Mouse (Mus musculus): ENCODE data around the gene Bysl. TPM values are rescaled to one million over a fixed set of nuclear protein-coding genes. Genes with fewer than 3 reads are reported as not detected.
"Not testable (repeated sequence)": the region's sequence is repeated elsewhere in the genome, so short reads cannot be mapped to it uniquely, and the experiment has no call there.

The Bysl gene
- total and polyA plus RNA-seq, 3 experiments, result 8.1 to 35.2 (median 11.3) TPM

DNA sequence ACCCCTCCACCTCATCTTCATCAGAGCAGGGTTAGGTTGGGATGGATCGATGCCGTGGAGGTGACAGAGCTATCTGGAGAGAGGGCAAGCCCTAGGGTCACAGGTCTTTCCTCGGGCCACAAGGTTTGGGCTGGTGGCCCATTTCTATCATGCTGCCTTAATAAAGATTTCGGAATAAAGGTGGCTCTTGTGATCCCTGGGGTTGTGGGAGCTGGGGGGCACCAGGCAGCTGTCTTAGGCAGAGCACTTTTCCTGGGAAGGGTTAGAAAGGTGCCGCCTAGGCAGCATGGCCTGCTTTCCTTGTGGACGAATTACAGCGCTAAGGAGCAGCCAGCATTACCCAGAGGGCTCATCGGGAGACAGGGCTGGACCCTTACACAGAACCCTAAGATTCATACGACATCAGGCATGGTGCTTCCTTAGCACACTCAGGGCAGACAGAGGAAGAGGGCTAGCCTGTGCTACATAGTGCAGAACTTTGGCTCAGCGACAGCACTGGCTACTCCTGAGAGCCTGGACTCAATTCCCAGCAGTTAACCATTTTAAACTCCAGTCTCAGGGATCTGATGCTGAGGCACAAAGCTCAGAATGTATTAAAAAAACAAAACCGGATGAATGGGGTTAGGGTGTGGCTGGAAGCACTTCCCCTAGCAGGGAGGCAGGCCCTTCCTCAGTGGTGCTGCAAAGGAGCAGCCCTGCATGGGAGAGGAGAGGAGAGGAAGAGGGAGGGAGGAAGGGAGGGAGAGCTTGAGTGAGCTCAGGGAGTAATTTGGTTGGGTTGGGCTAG, 11.6 kb downstream of the Bysl start:
- peaks cover 92% of the 10 kb centered on the region for H3K36me3 ChIP-seq (replicated peaks)
- H3K4me1 ChIP-seq (ENCODE audit: insufficient read depth, low read depth, low read length), result peaks cover 70% of the 10 kb centered on the region
- DNase-seq (ENCODE audit: low spot score) (peak; percentile 67), ATAC-seq (ENCODE audit: extremely low read depth, insufficient number of reproducible peaks, low FRiP score, poor library complexity, severe bottlenecking) (peak; percentile 19; the same call in 1 of the 2 replicates)
- H3K9me3 ChIP-seq (replicated peaks), result no peaks in the 10 kb centered on the region
- TF ChIP-seq CTCF (IDR thresholded peaks at IDR 0.05; ENCODE audit: low read depth, low read length), result no peak
- TF ChIP-seq GATA1 (IDR thresholded peaks at IDR 0.05; ENCODE audit: borderline replicate concordance, low read length), result no peak
- TF ChIP-seq POLR2AphosphoS5 (IDR thresholded peaks at IDR 0.05; ENCODE audit: insufficient replicate concordance, low read depth, low read length), result no peak
- no peak for TF ChIP-seq GATA2 (IDR thresholded peaks at IDR 0.05; ENCODE audit: borderline replicate concordance, low read depth, low read length)
- TF ChIP-seq TAL1 (conservative IDR thresholded peaks at IDR 0.05; ENCODE audit: low read depth, low read length), result no peak
- no peaks in the 10 kb centered on the region for H3K27me3 ChIP-seq (ENCODE audit: insufficient read depth, low read length)
- H3K4me3 ChIP-seq (ENCODE audit: low read depth, low read length), result peak overlapping the region; percentile 49; the same call in 1 of the 2 replicates

DNA sequence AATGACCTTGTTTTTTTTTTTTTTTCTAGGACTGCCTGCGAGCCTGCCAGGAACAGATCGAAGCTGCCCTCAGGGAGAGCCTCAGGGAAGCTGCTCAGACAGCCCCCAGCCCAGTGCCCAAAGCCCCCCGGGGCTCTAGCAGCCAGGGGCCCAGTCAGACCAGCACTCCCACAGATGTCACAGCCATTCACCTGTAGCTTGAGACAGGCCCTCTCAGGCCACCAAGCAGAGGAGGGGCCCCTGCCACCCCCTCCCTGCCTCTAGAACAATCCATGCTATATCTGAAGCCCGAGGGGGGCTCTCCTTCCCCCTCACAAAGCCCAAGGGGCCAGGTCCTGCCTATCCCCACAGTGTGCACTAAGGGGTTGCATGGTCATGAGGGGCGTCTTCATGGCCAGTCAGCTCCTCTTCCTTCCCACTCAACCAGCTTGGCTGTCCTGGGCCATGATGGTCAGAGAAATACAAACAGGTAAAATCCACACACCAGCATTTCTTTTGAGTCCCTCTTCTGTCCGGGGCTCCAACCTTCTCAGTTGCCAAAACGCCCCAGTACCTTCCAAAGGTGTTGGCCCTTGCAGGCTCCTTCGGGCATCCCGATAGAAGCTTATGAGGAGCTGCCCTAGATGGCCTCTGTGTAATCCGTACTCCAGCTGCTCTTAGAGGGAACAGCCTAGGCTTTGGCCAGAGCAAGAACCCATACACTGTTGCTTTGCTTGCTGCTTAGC, 12.6 kb downstream of the Bysl start:
- H3K36me3 ChIP-seq (replicated peaks), result peaks cover 84% of the 10 kb centered on the region
- not testable (repeated sequence) for ATAC-seq (ENCODE audit: extremely low read depth, insufficient number of reproducible peaks, low FRiP score, poor library complexity, severe bottlenecking); H3K9me3 ChIP-seq (replicated peaks); DNase-seq (ENCODE audit: low spot score); H3K27me3 ChIP-seq (ENCODE audit: insufficient read depth, low read length)
- H3K4me1 ChIP-seq (ENCODE audit: insufficient read depth, low read depth, low read length), result peaks cover 72% of the 10 kb centered on the region
- peak overlapping the region; percentile 61; the same call in 1 of the 2 replicates for H3K4me3 ChIP-seq (ENCODE audit: low read depth, low read length)

DNA sequence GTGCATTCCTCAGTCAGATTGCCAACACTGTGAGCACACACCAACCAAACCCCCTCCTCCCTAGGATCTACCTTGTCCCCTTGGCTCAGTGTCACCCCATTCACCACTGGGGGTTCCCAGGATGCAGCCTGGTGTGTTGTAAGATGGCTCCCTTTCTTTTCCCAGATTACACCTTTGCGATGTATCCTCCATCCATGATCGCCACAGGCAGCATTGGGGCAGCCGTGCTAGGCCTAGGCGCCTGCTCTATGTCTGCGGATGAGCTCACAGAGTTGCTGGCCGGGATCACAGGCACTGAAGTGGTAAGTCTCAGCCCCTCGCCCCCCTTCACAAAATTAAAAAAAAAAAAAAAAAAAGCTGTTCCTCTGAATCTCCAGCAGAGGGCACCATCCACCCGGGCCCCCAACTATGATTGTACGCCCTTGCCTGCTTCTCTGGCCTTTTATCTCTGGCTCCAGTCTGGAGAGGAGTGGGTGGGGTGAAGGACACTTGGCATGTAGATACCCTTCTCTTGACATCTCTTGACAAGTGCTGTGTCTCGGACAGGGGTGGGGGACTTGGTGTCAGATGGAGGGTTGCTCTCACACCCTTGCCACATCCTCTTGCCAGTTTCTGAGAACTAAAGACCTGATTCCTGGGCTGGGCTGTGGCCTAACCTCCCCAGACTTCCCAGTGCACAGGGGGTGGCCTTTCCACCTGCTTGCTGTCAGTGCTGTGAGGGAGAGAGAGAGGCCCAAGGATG, 13.3 kb downstream of the Bysl start:
- ATAC-seq (ENCODE audit: extremely low read depth, insufficient number of reproducible peaks, low FRiP score, poor library complexity, severe bottlenecking) (peak; percentile 42), DNase-seq (ENCODE audit: low spot score) (peak; percentile 86)
- no peaks in the 10 kb centered on the region for H3K9me3 ChIP-seq (replicated peaks)
- TF ChIP-seq GATA1 (IDR thresholded peaks at IDR 0.05; ENCODE audit: borderline replicate concordance, low read length) (no peak), GATA2 (IDR thresholded peaks at IDR 0.05; ENCODE audit: borderline replicate concordance, low read depth, low read length) (no peak), CTCF (IDR thresholded peaks at IDR 0.05; ENCODE audit: low read depth, low read length) (peak; percentile 51), TAL1 (conservative IDR thresholded peaks at IDR 0.05; ENCODE audit: low read depth, low read length) (peak; percentile 70), POLR2AphosphoS5 (IDR thresholded peaks at IDR 0.05; ENCODE audit: insufficient replicate concordance, low read depth, low read length) (no peak)
- peaks cover 73% of the 10 kb centered on the region for H3K4me1 ChIP-seq (ENCODE audit: insufficient read depth, low read depth, low read length)
- peaks cover 80% of the 10 kb centered on the region for H3K36me3 ChIP-seq (replicated peaks)
- peak overlapping the region; percentile 92; the same call in 1 of the 2 replicates for H3K4me3 ChIP-seq (ENCODE audit: low read depth, low read length)
- no peaks in the 10 kb centered on the region for H3K27me3 ChIP-seq (ENCODE audit: insufficient read depth, low read length)

DNA sequence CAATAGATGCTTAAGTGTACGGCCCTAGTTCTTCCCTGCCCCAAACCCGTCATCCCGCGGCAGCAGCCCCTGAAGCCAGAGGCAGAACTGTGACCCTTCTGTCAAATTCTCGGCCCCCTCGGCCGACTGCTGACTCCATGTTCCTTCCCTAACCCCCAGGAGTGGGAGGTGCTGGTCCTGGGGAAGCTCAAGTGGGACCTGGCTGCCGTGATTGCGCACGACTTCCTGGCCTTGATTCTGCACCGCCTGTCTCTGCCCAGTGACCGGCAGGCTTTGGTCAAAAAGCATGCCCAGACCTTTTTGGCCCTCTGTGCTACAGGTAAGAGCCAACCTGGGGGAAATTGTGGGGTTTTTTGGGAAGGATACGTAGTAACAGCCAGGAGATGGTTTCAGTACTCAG, 14.0 kb downstream of the Bysl start:
- Histone ChIP-seq H3K27me3 (ENCODE audit: insufficient read depth, low read length) (no peaks in the 10 kb centered on the region), H3K4me1 (ENCODE audit: insufficient read depth, low read depth, low read length) (peaks cover 78% of the 10 kb centered on the region), H3K9me3 (replicated peaks) (no peaks in the 10 kb centered on the region), H3K36me3 (replicated peaks) (peaks cover 73% of the 10 kb centered on the region), H3K4me3 (ENCODE audit: low read depth, low read length) (peak overlapping the region; percentile 92; the same call in 1 of the 2 replicates)
- no peak for TF ChIP-seq CTCF (IDR thresholded peaks at IDR 0.05; ENCODE audit: low read depth, low read length)
- no peak for TF ChIP-seq GATA1 (IDR thresholded peaks at IDR 0.05; ENCODE audit: borderline replicate concordance, low read length)
- TF ChIP-seq TAL1 (conservative IDR thresholded peaks at IDR 0.05; ENCODE audit: low read depth, low read length), result no peak
- no peak for TF ChIP-seq POLR2AphosphoS5 (IDR thresholded peaks at IDR 0.05; ENCODE audit: insufficient replicate concordance, low read depth, low read length)
- no peak for TF ChIP-seq GATA2 (IDR thresholded peaks at IDR 0.05; ENCODE audit: borderline replicate concordance, low read depth, low read length)
- DNase-seq (ENCODE audit: low spot score) (no peak), ATAC-seq (ENCODE audit: extremely low read depth, insufficient number of reproducible peaks, low FRiP score, poor library complexity, severe bottlenecking) (no peak)

DNA sequence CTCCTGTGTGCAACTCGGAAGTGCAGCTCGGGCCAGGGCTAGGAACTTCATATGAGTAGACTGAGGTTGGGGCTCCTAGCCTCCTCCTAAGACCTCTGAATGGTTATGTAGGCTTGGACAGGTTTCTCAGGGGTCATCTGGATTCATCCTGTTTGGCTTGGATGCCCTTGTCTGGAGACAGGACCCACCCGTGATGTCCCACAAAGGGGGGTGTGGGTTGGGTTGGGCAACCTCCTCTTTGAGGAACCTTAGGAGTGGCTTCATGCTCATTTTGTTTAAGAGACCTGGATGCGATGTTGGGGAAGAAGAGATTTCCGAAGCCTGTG, 14.5 kb downstream of the Bysl start:
- Histone ChIP-seq H3K27me3 (ENCODE audit: insufficient read depth, low read length) (no peaks in the 10 kb centered on the region), H3K9me3 (replicated peaks) (no peaks in the 10 kb centered on the region), H3K4me3 (ENCODE audit: low read depth, low read length) (peak overlapping the region; percentile 92), H3K36me3 (replicated peaks) (peaks cover 68% of the 10 kb centered on the region), H3K4me1 (ENCODE audit: insufficient read depth, low read depth, low read length) (peaks cover 79% of the 10 kb centered on the region)
- ATAC-seq (ENCODE audit: extremely low read depth, insufficient number of reproducible peaks, low FRiP score, poor library complexity, severe bottlenecking), result no peak
- TF ChIP-seq GATA1 (IDR thresholded peaks at IDR 0.05; ENCODE audit: borderline replicate concordance, low read length) (no peak), POLR2AphosphoS5 (IDR thresholded peaks at IDR 0.05; ENCODE audit: insufficient replicate concordance, low read depth, low read length) (no peak), TAL1 (conservative IDR thresholded peaks at IDR 0.05; ENCODE audit: low read depth, low read length) (no peak), CTCF (IDR thresholded peaks at IDR 0.05; ENCODE audit: low read depth, low read length) (no peak)
- DNase-seq (ENCODE audit: low spot score), result no peak
